ENCODE assay signal across 8 mouse cellular contexts in genomic region chr4:100910605-100911330, GRCm38 (mm10).
DNase-seq lines count a peak whose midpoint lies in the region; ATAC-seq lines count a peak whose summit lies in the region.

No protein-coding gene starts in this region.

- H3K4me1 ChIP-seq in kidney, embryonic 16.5 days (ENCODE audit: insufficient read depth, low read length): peaks cover 31% of the 10 kb centered on the region
- peaks cover 60% of the 10 kb centered on the region for H3K4me1 ChIP-seq in hindbrain, embryonic 13.5 days (replicated peaks)
- peaks cover 67% of the 10 kb centered on the region for H3K4me1 ChIP-seq in midbrain, embryonic 15.5 days

- WGBS in kidney, embryonic 16.5 days: 11% methylated on average over 11 of the region's 11 CpGs
- 11% methylated on average over 11 of the region's 11 CpGs for WGBS in hindbrain, embryonic 13.5 days
- WGBS in midbrain, embryonic 15.5 days: 6% methylated on average over 11 of the region's 11 CpGs

- no peaks in the 10 kb centered on the region for H3K9me3 ChIP-seq in kidney, embryonic 16.5 days (ENCODE audit: low read length)
- H3K9me3 ChIP-seq in hindbrain, embryonic 13.5 days: no peaks in the 10 kb centered on the region
- no peaks in the 10 kb centered on the region for H3K9me3 ChIP-seq in midbrain, embryonic 15.5 days

- ATAC-seq in kidney, embryonic 16.5 days (ENCODE audit: low FRiP score, low TSS enrichment): no peak
- no peak for ATAC-seq in hindbrain, embryonic 13.5 days (ENCODE audit: low FRiP score)
- peak; percentile 62 for ATAC-seq in midbrain, embryonic 15.5 days (replicated peaks)

- no peak for DNase-seq in kidney, postnatal 36 days
- peak; percentile 57 for DNase-seq in embryo, embryonic 10.5 days (ENCODE audit: low spot score)
- no peak for DNase-seq in left cerebral cortex, adult 9 months (ENCODE audit: low spot score in 2 of 2)
- no peak for DNase-seq in gastrocnemius, adult 18-20 months (ENCODE audit: low spot score)
- DNase-seq in spleen, adult 12 weeks (ENCODE audit: low spot score): no peak

- no peak overlapping the region for H3K9ac ChIP-seq in kidney, embryonic 16.5 days (replicated peaks; ENCODE audit: low read length)
- H3K9ac ChIP-seq in hindbrain, embryonic 13.5 days: no peak overlapping the region; the same call in 1 of the 2 replicates
- H3K9ac ChIP-seq in midbrain, embryonic 15.5 days: no peak overlapping the region

- no peak overlapping the region for H3K4me3 ChIP-seq in kidney, embryonic 16.5 days (ENCODE audit: low read length)
- no peak overlapping the region for H3K4me3 ChIP-seq in hindbrain, embryonic 13.5 days
- no peak overlapping the region for H3K4me3 ChIP-seq in midbrain, embryonic 15.5 days

- no peaks in the 10 kb centered on the region for H3K27me3 ChIP-seq in kidney, embryonic 16.5 days (ENCODE audit: insufficient read depth, low read length)
- H3K27me3 ChIP-seq in hindbrain, embryonic 13.5 days: no peaks in the 10 kb centered on the region
- no peaks in the 10 kb centered on the region for H3K27me3 ChIP-seq in midbrain, embryonic 15.5 days (replicated peaks)

- H3K4me2 ChIP-seq in kidney, embryonic 16.5 days (replicated peaks; ENCODE audit: low read depth, low read length): 0 out of 2 replicates have a peak overlapping the region, but pooled peaks have one; percentile 17
- peak overlapping the region; percentile 7 for H3K4me2 ChIP-seq in hindbrain, embryonic 13.5 days
- H3K4me2 ChIP-seq in midbrain, embryonic 15.5 days: peak overlapping the region; percentile 28

- 0 out of 2 replicates have a peak overlapping the region, but pooled peaks have one; percentile 2 for H3K27ac ChIP-seq in kidney, embryonic 16.5 days (ENCODE audit: low read length)
- peak overlapping the region; percentile 45 for H3K27ac ChIP-seq in hindbrain, embryonic 13.5 days
- peak overlapping the region; percentile 81 for H3K27ac ChIP-seq in midbrain, embryonic 15.5 days

- H3K36me3 ChIP-seq in kidney, embryonic 16.5 days (ENCODE audit: insufficient read depth, low read length): no peaks in the 10 kb centered on the region
- no peaks in the 10 kb centered on the region for H3K36me3 ChIP-seq in hindbrain, embryonic 13.5 days
- no peaks in the 10 kb centered on the region for H3K36me3 ChIP-seq in midbrain, embryonic 15.5 days (replicated peaks)

Comparison
In these comparisons a context has a peak if more than half of its experiments do, and no peak if none do; other contexts are left out.
1. H3K27ac ChIP-seq: peak in every context shown above with its lines; median percentile 81 in midbrain, embryonic 15.5 days; 45 in hindbrain, embryonic 13.5 days; 2 in kidney, embryonic 16.5 days.